Mouse (Mus musculus) cerebellum, adult 2 months (tissue): Measurements from ENCODE around the gene Rplp2. TPM values are rescaled to one million over a fixed set of nuclear protein-coding genes. Genes with fewer than 3 reads are reported as not detected.
"Not testable (repeated sequence)": the region's sequence is repeated elsewhere in the genome, so short reads cannot be mapped to it uniquely, and the experiment has no call there.

Source experiments
- DNase-seq, 2 experiments: peaks; one replicate each; pipeline ENCODE4 v3.0.0; 2021
- H3K27ac ChIP-seq: fragments of 200-500 bp; 2 replicates; pipeline ENCODE4 v1.5.1; 2012; ENCODE audit warnings: low read length, control low read depth, inconsistent platforms; ENCODE audit not compliant: insufficient read depth
- H3K27me3 ChIP-seq: fragments of 200-500 bp; 2 replicates; pipeline ENCODE4 v1.6.1; 2012; ENCODE audit warnings: inconsistent platforms, mild to moderate bottlenecking, low read length, moderate library complexity; ENCODE audit not compliant: control insufficient read depth, insufficient read depth
- H3K4me1 ChIP-seq: fragments of 200-500 bp; 2 replicates; pipeline ENCODE4 v1.6.1; 2011; ENCODE audit warnings: low read length; ENCODE audit not compliant: control insufficient read depth, insufficient read depth
- H3K4me3 ChIP-seq: fragments of 200-500 bp; replicated peaks from 2 replicates; pipeline ENCODE3; 2011; ENCODE audit warnings: mild to moderate bottlenecking, low read depth, low read length, control low read depth; ENCODE audit not compliant: insufficient read depth
- CTCF ChIP-seq: fragments of 200-500 bp; IDR thresholded peaks from 2 replicates; pipeline ENCODE4 v1.5.1; 2011; ENCODE audit warnings: low read depth, mild to moderate bottlenecking, control low read depth, low read length, moderate library complexity, borderline replicate concordance; ENCODE audit not compliant: insufficient read depth
- POLR2A ChIP-seq: fragments of 200-500 bp; IDR thresholded peaks from 2 replicates; pipeline ENCODE4 v1.6.1; 2011; ENCODE audit warnings: low read length, control low read depth, borderline replicate concordance; ENCODE audit not compliant: insufficient read depth
- WGBS: fragments of 180-500 bp; shearing (Covaris S2); methylation state at CpG from one replicate; pipeline ENCODE4 v1.1.7; 2018; 5-methylcytosine and 5-hydroxymethylcytosine counted together
- polyA plus RNA-seq: library from polyadenylated mRNA; depleted of rRNA; stranded (reverse); fragments of >200 nt; gene quantifications from 2 replicates; pipeline ENCODE4 v1.2.3, GENCODE M21; 2012

Gene Rplp2
- polyA plus RNA-seq, 1 experiment, result 571 TPM

DNA sequence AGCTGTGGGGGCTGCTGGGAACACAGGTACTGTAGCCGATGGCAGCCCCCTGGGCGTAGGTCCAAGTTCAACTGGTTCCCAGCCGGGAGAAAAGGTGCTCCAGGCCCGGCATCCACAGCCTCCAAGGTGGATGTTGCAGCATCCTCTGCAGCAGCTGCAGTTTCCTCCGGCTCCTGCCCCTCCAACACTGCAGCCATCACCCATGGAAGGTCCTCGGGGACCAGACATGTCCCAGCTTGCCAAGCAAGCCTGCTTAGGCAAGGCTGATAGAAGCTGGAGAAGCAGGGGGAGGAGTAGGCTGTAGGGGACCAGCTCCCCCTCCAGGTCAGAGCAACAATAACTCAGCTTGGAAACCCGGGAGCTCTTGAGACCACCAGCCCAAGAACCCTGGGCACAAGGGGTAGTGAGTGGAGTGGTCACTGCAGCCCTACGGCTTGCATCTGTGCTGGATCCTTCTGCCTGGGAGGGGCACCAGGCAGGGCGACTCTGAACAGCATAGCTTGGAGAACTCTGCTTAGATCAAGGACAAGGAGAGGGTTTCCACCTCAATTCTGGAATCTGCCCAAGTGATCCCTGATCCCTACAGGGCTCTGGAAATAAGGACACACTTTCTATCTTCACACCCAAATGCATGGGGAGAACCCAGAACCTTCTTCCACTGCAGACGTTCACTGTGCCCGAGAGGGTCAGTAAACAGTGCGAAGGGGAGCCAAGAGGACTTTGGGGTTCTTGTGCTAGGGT is 3.9 kb upstream of the Rplp2 start:
- 23% methylated on average over 12 of the region's 12 CpGs for WGBS
- TF ChIP-seq CTCF, result no peak
- no peak for TF ChIP-seq POLR2A
- H3K27me3 ChIP-seq, result no peaks in the 10 kb centered on the region

DNA sequence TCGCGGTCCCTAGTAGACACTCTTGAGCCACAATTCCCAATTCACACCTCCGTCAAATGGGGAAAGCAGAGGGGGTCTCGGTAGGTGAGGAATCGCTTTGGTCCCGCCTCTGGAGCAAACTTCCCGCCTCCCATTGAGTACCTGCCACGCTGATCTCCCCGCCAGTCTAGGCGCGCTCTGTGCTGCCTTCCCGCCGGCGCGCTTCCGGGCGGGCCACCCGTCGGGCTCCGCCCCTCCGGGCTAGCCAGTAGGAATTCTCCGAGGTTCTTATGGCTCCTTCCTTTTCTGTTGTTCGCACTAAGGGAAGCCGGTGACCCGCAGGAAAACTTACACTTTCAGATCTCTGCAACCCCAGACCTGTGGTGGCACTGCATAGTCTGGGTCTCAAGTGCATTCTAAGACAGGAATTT is 3.3 kb upstream of the Rplp2 start, which contains the start of gene Pidd1:
Gene Pidd1 (minus strand): TSS at position 198 of the 410 bp plus-strand sequence.
- DNase-seq, result peak; percentile 32 to 33
- H3K27ac ChIP-seq, result no peak within 1 kb of the TSS
- H3K4me3 ChIP-seq, result peak within 1 kb of the TSS; percentile 17
- WGBS, result 2% methylated on average over 25 of the region's 25 CpGs
- peaks cover 16% of the 10 kb centered on the region for H3K4me1 ChIP-seq
- TF ChIP-seq POLR2A (no peak), CTCF (no peak)
- no peaks in the 10 kb centered on the region for H3K27me3 ChIP-seq

More for the DNA sequence above, 3.9 kb upstream of the Rplp2 start:
- Histone ChIP-seq H3K4me1 (peaks cover 19% of the 10 kb centered on the region), H3K4me3 (peak overlapping the region; percentile 17), H3K27ac (no peak overlapping the region)
- DNase-seq, result peak in 1 of 2 experiments; percentile 23

DNA sequence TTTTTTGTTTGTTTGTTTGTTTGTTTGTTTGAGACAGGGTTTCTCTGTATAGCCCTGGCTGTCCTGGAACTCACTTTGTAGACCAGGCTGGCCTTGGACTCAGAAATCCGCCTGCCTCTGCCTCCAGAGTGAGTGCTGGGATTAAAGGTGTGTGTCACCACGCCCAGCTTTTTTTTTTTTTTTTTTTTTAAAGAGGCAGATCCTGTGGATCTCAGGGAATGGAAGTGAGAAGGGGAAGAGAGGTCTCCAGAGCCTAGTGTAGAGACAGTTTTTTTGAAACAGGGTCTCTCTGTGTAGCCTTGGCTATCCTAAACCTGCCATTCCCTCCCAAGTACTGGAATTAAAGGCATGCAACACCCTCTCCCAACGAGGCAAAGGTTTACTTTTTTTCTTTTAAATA is 796 bp upstream of the Rplp2 start:
- not testable (repeated sequence) for DNase-seq
- WGBS, result 83% methylated on average over 3 of the region's 3 CpGs

GRCm38 (mm10) chr7:141451928-141452327 is 4.8 kb downstream of the Rplp2 start:
- Histone ChIP-seq H3K4me3 (no peak overlapping the region), H3K27ac (no peak overlapping the region), H3K4me1 (peaks cover 17% of the 10 kb centered on the region), H3K27me3 (no peaks in the 10 kb centered on the region)
- no peak for DNase-seq
- TF ChIP-seq CTCF (no peak), POLR2A (no peak)

More for the DNA sequence above, 796 bp upstream of the Rplp2 start:
- H3K4me3 ChIP-seq, H3K4me1 ChIP-seq, H3K27ac ChIP-seq, H3K27me3 ChIP-seq: not testable (repeated sequence)

DNA sequence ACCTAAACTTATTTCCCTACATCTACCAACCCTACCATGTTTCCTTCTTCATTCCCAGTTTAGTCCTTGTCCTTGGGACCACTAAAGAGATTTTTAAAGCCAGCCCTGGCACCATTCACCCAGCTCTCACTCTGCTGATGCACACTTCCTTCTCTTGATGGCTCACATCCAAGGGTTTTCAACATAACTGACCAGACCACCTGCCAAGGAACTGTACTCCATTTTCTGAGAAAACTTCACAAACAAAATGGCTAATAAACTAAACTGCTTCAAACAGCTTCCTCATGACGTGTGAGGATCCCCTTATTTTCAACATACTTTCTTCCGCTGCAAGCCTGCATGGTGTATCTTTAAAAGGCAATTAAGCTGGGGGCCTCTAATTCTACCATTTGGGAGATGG is 6.5 kb downstream of the Rplp2 start:
- Histone ChIP-seq H3K27ac (no peak overlapping the region), H3K4me1 (peaks cover 31% of the 10 kb centered on the region), H3K4me3 (no peak overlapping the region), H3K27me3 (no peaks in the 10 kb centered on the region)
- WGBS, result 88% methylated on average over 2 of the region's 2 CpGs
- no peak for TF ChIP-seq POLR2A
- TF ChIP-seq CTCF, result no peak
- no peak for DNase-seq

- Histone ChIP-seq H3K4me3 (peak within 1 kb of the TSS; percentile 72), H3K4me1 (peaks cover 45% of the 10 kb centered on the region), H3K27ac (peak within 1 kb of the TSS; percentile 91), H3K27me3 (no peaks in the 10 kb centered on the region)
- peak; percentile 89 to 90 for DNase-seq
- TF ChIP-seq POLR2A (peak; percentile 75), CTCF (no peak)
- WGBS, result under 1% methylated on average over 45 of the region's 45 CpGs
Measured at GRCm38 (mm10) chr7:141454967-141455551, 7.9 kb downstream of the Rplp2 start, which contains the start of gene Pnpla2. TSS of gene Pnpla2 (plus strand) at chr7:141455198.

GRCm38 (mm10) chr7:141455610-141456314 is 8.6 kb downstream of the Rplp2 start:
- peak; percentile 77 to 78 for DNase-seq
- WGBS, result 1% methylated on average over 23 of the region's 23 CpGs
- H3K4me3 ChIP-seq, result peak overlapping the region; percentile 72
- peak overlapping the region; percentile 91 for H3K27ac ChIP-seq
- no peaks in the 10 kb centered on the region for H3K27me3 ChIP-seq
- H3K4me1 ChIP-seq, result peaks cover 52% of the 10 kb centered on the region
- peak; percentile 35; the same call in 1 of the 2 replicates for TF ChIP-seq POLR2A
- no peak for TF ChIP-seq CTCF
